Mouse (Mus musculus): ENCODE measurements around the gene Aco1. TPM values are rescaled to one million over a fixed set of nuclear protein-coding genes. Genes with fewer than 3 reads are reported as not detected.
"Not testable (repeated sequence)": the region's sequence is repeated elsewhere in the genome, so short reads cannot be mapped to it uniquely, and the experiment has no call there.

Gene Aco1
- 58.0 and 59.7 TPM in 2 replicates for polyA plus RNA-seq (2016; fragmentation: Nextera tagmentation; extraction: Ambion mirVana)

DNA sequence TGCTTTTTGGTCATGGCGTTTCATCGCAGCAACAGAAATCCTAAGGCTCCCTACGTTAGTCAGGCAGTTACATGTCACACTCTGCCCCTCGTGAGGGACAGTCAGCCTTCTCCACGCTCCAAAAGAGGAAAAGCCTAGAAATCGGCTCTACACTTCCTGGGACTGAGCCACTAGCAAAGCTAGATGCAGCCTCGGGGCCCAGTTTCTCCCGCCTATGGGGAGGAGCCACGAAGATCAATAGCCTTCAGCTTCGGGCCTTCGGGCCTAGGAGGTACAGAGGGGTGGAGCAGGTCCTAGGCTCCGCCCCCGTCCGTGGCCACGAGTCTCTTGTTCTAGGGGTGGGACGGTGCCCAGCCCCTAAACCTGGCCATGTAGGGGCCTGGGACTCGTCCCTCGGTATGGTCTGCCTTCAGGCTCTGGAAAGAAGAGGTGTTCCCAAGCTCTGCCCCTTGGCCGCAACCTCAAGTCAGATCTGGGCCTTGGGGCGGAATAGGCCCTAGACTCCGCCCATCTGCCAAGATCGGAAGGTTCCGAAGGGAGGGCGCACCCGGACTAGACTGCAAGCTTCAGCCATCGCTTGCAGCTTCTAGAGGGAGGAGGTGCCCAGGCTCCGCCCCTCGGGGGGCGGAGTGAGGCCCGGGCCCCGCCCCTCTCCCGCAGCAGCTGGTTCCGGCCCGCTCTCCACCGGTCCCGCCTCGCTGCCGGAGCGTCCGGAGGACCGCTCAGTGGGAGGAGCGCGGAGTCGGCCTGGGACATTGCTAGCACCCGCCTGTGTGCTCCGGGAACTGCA is at the start of gene Aco1:
Aco1 (plus strand) TSS at position 339 of the 790 bp plus-strand sequence.
- peak; percentile 94 for DNase-seq (ENCODE audit: low spot score)
- no peaks in the 10 kb centered on the region for H3K27me3 ChIP-seq (ENCODE audit: low read depth, poor library complexity, severe bottlenecking)
- 0 out of 2 replicates have a peak, but pooled peaks cover 3% of the 10 kb centered on the region for H3K36me3 ChIP-seq
- under 1% methylated on average over 46 of the region's 46 CpGs for WGBS
- peak within 1 kb of the TSS; percentile 86 for H3K4me3 ChIP-seq
- H3K4me1 ChIP-seq: peaks cover 27% of the 10 kb centered on the region
- peak within 1 kb of the TSS; percentile 94 for H3K27ac ChIP-seq (replicated peaks)
- H3K9me3 ChIP-seq (replicated peaks): no peaks in the 10 kb centered on the region

DNA sequence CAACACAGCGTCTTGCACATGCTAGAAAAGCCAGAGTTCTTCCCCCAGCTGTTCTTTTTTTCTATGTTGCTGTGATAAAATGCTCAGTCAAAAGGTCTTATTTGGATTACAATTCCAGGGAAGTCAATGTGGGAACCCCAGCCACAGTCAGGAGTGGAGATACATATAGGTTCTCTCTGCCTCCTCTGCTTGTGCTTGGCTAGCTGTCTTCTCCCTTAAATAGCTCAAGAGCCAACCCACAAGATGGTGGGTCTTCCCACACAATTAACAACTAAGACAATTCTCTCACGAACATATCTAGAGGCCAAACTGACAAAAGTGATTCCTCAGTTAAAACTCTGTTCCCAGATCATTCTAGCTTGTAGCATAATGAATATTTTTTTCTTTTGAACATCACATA is 47.9 kb upstream of the Aco1 start:
- Histone ChIP-seq H3K4me1 (no peaks in the 10 kb centered on the region), H3K27me3 (ENCODE audit: low read depth, poor library complexity, severe bottlenecking) (no peaks in the 10 kb centered on the region), H3K27ac (replicated peaks) (no peak overlapping the region), H3K4me3 (no peak overlapping the region), H3K9me3 (replicated peaks) (no peaks in the 10 kb centered on the region), H3K36me3 (no peaks in the 10 kb centered on the region)
- WGBS: 88% methylated on average over 2 of the region's 2 CpGs
- no peak for DNase-seq (ENCODE audit: low spot score)

DNA sequence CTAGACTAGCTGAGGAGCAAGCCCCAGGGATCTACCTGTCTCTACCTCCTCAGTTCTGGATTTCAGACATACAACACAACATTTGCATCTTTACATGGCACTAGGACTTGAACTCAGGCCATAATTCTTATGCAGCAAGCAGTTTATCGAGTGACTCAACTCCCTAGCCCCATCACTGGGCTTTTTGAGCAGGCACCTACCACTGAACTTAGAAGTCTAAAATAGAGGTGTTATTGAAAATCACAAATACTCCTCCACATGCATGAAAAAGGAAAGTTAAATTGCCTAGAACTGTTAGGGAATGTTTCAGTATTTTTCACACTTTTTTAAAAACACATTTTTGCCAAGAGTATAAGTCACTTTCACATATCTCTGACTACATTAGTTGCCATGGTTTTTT is 39.9 kb upstream of the Aco1 start:
- Histone ChIP-seq H3K27me3 (ENCODE audit: low read depth, poor library complexity, severe bottlenecking) (no peaks in the 10 kb centered on the region), H3K27ac (replicated peaks) (no peak overlapping the region), H3K9me3 (replicated peaks) (no peaks in the 10 kb centered on the region), H3K4me1 (0 out of 2 replicates have a peak, but pooled peaks cover 3% of the 10 kb centered on the region), H3K4me3 (no peak overlapping the region), H3K36me3 (no peaks in the 10 kb centered on the region)
- WGBS: 85% methylated on average over 1 of the region's 1 CpGs
- DNase-seq (ENCODE audit: low spot score): no peak

DNA sequence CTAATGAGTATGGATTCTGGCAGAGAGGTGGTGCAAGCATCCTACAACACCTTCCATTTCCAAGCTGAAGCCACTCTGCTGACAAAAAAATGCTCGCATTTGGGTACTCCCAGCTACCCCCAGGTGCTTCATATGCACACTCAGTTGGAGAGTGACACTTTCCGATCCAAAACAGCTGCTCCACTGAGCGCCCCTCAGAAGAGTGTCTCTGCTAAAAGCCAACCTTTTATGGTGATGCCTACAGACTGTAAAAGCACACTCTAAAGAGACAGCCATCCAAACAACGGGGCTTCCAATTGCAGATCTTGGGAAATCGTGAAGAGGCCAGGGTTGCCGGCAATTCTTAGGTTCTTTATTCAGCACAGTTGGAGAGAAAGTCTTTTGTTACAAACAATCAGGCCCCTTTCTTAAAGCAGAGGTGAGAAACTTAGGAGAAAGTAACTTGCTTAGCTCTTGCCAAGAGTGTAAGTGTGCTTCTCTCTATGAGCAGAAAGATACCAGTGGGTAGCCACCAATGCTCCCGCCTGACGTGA is 36.8 kb upstream of the Aco1 start:
- 42% methylated on average over 8 of the region's 8 CpGs for WGBS
- Histone ChIP-seq H3K9me3 (replicated peaks) (no peaks in the 10 kb centered on the region), H3K27ac (replicated peaks) (no peak overlapping the region), H3K27me3 (ENCODE audit: low read depth, poor library complexity, severe bottlenecking) (no peaks in the 10 kb centered on the region), H3K4me3 (no peak overlapping the region), H3K4me1 (0 out of 2 replicates have a peak, but pooled peaks cover 3% of the 10 kb centered on the region), H3K36me3 (no peaks in the 10 kb centered on the region)
- no peak for DNase-seq (ENCODE audit: low spot score)

DNA sequence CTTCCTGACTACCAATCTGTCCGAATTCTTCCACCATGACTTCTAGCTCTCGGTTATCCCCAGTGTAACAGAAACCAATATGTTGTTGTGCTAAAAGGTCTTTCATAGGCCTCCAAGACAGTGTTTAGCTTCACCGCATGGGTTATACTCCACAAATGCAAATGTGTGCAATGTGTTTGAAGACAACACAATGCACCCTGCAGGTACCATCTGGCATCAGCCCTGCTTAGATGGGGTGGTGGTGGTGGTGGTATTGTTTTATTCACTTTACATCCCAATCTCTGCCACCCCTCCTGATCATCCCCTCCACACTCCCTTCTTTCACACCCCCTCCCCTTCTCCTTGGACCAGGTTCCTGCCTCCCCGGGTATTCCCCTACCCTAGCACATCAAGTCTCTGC is 34.9 kb upstream of the Aco1 start:
- H3K27me3 ChIP-seq (ENCODE audit: low read depth, poor library complexity, severe bottlenecking): no peaks in the 10 kb centered on the region
- DNase-seq (ENCODE audit: low spot score): no peak
- 0 out of 2 replicates have a peak, but pooled peaks cover 3% of the 10 kb centered on the region for H3K4me1 ChIP-seq
- WGBS: 88% methylated on average over 4 of the region's 4 CpGs
- H3K27ac ChIP-seq (replicated peaks): no peak overlapping the region
- H3K9me3 ChIP-seq (replicated peaks): no peaks in the 10 kb centered on the region
- no peaks in the 10 kb centered on the region for H3K36me3 ChIP-seq
- H3K4me3 ChIP-seq: no peak overlapping the region

DNA sequence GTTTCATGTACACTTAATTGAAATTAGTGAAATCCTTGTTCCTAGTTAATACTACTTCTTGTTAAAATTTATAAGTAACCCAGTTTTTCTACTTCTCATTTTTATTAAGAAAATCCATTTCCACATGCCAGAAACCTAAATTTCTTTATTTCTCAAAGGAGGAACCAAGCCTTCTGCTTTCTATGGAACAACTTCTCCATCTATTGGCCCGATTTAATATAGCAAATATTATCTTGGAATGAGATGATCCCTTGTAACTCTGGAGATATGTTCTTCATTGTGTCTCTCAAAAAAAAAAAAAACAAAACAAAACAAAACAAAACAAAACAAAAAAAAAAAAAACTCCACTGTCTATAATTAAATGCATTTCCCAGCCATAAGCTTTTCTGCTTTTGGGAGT is 29.7 kb upstream of the Aco1 start:
- Histone ChIP-seq H3K36me3 (no peaks in the 10 kb centered on the region), H3K27me3 (ENCODE audit: low read depth, poor library complexity, severe bottlenecking) (no peaks in the 10 kb centered on the region), H3K4me3 (no peak overlapping the region), H3K27ac (replicated peaks) (no peak overlapping the region), H3K9me3 (replicated peaks) (no peaks in the 10 kb centered on the region), H3K4me1 (no peaks in the 10 kb centered on the region)
- DNase-seq (ENCODE audit: low spot score): no peak
- WGBS: 88% methylated on average over 1 of the region's 1 CpGs

DNA sequence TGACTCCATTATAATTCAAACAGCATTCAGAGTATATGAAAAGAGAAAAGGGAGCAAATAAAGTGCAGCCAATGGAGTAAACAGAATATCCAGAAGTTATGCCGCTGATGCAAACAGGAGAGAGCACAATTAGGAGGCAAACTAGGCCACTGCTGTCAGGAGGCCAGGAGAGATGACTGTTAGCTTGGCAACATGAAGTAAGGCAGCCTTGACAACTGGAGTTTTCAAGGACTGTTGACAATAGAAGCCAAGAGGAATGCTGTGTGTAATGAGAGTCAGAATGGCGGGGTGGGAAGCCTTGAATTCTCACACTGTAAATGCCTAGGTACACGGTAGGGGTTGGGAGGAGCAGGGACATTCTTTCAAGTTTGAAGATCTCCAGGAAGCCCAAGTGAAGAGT is 21.7 kb upstream of the Aco1 start:
- Histone ChIP-seq H3K36me3 (no peaks in the 10 kb centered on the region), H3K27ac (replicated peaks) (no peak overlapping the region), H3K9me3 (replicated peaks) (no peaks in the 10 kb centered on the region), H3K4me3 (no peak overlapping the region), H3K4me1 (no peaks in the 10 kb centered on the region), H3K27me3 (ENCODE audit: low read depth, poor library complexity, severe bottlenecking) (no peaks in the 10 kb centered on the region)
- no peak for DNase-seq (ENCODE audit: low spot score)
- WGBS: 81% methylated on average over 3 of the region's 3 CpGs

DNA sequence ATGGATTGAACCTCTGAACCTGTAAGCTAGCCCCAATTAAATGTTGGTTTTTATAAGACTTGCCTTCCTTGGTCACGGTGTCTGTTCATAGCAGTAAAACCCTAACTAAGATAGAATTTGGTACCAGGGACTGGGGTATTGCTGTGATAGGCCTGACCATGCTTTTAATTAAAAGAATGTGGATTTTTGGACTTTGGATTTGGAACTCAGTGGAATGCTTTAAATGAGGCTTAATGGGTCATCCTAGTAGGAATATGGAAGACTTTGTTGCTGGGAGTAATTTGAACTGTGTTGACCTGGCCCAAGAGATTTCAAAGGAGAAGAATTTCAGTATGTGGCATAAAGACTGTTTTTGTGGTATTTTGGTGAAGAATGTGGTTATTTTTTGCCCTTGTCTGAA is 20.6 kb upstream of the Aco1 start:
- WGBS: 87% methylated on average over 1 of the region's 1 CpGs

DNA sequence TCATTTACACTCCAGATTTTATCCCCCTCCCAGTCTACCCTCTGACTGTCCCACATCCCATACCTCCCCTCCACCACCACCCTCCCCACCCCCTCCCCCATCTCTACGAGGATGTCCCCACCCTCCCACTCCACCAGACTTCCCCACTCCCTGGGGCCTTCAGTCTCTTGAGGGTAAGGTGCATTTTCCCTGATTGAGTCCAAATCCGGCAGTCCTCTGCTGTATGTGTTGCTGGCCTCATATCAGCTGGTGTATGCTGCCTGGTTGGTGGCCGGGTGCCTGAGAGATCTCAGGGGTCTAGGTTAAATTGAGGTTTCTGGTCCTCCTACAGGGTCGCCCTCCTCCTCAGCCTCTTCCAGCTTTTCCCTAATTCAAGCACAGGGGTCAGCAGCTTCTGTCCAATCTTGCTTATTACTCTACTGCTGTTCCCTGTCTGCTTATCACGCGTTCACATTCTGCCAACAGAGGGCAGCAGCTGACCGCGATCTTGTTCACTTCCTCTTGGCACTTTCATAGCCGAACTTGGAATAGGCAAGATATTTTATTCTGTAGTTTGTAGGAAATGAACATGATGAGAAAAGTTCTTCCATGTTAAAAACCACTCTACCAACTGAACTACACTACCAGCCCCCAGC is 8.3 kb upstream of the Aco1 start:
- WGBS: 22% methylated on average over 9 of the region's 9 CpGs
- peak; percentile 71 for DNase-seq (ENCODE audit: low spot score)
- Histone ChIP-seq H3K36me3 (no peaks in the 10 kb centered on the region), H3K27me3 (ENCODE audit: low read depth, poor library complexity, severe bottlenecking) (no peaks in the 10 kb centered on the region), H3K9me3 (replicated peaks) (no peaks in the 10 kb centered on the region), H3K4me3 (no peak overlapping the region), H3K4me1 (no peaks in the 10 kb centered on the region), H3K27ac (replicated peaks) (no peak overlapping the region)

More for the DNA sequence above, 20.6 kb upstream of the Aco1 start:
- H3K4me1 ChIP-seq; H3K4me3 ChIP-seq; H3K27ac ChIP-seq (replicated peaks); H3K27me3 ChIP-seq (ENCODE audit: low read depth, poor library complexity, severe bottlenecking); DNase-seq (ENCODE audit: low spot score); H3K9me3 ChIP-seq (replicated peaks); H3K36me3 ChIP-seq: not testable (repeated sequence)

DNA sequence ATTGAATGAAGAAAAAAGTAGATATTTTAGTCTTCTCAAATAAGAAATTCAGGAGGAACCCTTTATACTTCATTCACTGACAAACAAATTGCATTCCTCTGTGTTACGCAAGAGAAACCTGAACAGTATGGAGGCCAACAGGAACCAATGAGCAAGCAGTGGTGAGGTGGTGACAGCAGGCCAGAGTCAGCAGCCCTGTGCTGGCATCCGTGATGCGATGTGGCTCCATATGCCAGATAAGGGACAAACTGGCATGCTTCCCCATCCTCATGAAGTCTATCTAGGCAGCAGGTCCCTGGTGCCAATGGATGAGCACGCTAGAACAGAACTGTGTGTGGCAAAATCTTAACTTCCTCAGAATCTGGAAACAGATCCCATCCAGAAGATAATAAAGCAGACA is 6.4 kb upstream of the Aco1 start:
- no peaks in the 10 kb centered on the region for H3K9me3 ChIP-seq (replicated peaks)
- 91% methylated on average over 4 of the region's 4 CpGs for WGBS
- no peaks in the 10 kb centered on the region for H3K27me3 ChIP-seq (ENCODE audit: low read depth, poor library complexity, severe bottlenecking)
- no peaks in the 10 kb centered on the region for H3K4me1 ChIP-seq
- no peak for DNase-seq (ENCODE audit: low spot score)
- H3K36me3 ChIP-seq: no peaks in the 10 kb centered on the region
- no peak overlapping the region for H3K4me3 ChIP-seq
- H3K27ac ChIP-seq (replicated peaks): no peak overlapping the region

DNA sequence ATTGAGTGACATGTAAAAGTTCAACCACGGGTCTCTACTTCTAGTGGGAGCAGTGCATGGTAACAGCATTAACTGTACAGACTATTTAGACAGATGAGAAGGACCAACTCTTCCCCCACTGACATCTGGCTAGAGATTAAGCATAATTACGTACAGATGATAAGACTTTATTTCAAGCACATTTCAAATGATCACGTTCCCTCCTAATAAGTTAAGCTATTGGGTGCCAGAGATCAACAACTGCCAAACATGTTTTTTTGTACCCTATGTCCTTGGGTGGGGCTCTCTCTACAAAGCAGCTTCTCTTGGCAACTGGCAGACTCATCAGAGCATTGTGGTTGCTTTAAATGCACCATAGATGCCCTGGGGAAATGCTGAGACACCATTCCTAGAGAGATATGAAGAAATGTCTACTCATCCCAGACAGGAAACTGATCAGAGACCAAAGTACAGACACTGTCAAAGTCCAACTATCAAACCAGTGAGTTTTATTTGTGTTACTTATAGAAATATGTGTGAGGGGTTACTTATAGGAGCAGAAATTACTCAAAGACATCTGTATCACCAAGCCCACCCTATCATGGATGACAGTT is 3.1 kb upstream of the Aco1 start:
- H3K4me3 ChIP-seq: no peak overlapping the region
- H3K27me3 ChIP-seq (ENCODE audit: low read depth, poor library complexity, severe bottlenecking): no peaks in the 10 kb centered on the region
- no peaks in the 10 kb centered on the region for H3K36me3 ChIP-seq
- peaks cover 22% of the 10 kb centered on the region for H3K4me1 ChIP-seq
- H3K27ac ChIP-seq (replicated peaks): no peak overlapping the region
- H3K9me3 ChIP-seq (replicated peaks): no peaks in the 10 kb centered on the region
- WGBS: 80% methylated on average over 3 of the region's 3 CpGs
- DNase-seq (ENCODE audit: low spot score): no peak

DNA sequence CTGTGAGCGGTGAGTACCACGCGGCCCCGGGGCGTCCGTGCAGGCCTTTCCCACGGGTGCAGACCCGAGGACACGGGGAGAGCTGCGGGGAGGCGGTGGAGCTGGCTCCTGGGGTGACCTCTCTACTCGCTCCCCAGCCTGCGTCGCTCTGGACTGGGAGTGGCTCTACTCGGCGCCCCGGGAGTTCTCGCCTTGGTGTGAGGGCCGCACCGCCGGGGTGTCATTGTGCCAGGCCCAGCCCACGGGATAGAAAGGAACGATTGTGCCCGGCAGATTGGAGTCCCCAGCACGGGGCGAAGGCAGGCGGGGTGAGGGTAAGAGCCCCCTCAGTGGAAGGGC is 621 bp downstream of the Aco1 start:
- H3K36me3 ChIP-seq: 0 out of 2 replicates have a peak, but pooled peaks cover 3% of the 10 kb centered on the region
- no peak for DNase-seq (ENCODE audit: low spot score)
- 0% methylated on average over 27 of the region's 27 CpGs for WGBS
- H3K27me3 ChIP-seq (ENCODE audit: low read depth, poor library complexity, severe bottlenecking): no peaks in the 10 kb centered on the region
- H3K4me1 ChIP-seq: peaks cover 27% of the 10 kb centered on the region
- H3K9me3 ChIP-seq (replicated peaks): no peaks in the 10 kb centered on the region
- H3K4me3 ChIP-seq: peak overlapping the region; percentile 86
- H3K27ac ChIP-seq (replicated peaks): peak overlapping the region; percentile 94

DNA sequence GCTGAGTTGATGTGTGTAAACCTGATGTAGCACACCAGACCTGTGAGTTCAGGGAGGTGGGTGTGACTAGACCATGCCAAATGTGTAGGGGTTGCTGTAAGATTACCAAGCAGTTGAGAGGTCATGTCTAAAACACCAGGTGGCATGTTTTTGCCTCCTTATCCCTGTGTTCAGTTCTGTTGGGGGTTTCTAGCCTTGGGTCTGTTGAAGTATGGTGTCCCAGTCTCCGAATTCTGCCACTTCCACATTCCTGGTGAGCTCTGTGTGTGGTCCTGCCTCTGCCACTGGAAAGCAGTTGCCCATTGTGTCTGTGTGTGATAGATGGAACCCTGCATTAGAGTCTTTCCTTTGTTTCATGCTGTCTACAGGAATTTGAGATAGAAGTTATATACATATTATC is 1.7 kb downstream of the Aco1 start:
- WGBS: 30% methylated on average over 1 of the region's 1 CpGs

More for the DNA sequence above, 1.7 kb downstream of the Aco1 start:
- Histone ChIP-seq H3K4me3 (peak overlapping the region; percentile 86), H3K27ac (replicated peaks) (no peak overlapping the region), H3K36me3 (0 out of 2 replicates have a peak, but pooled peaks cover 3% of the 10 kb centered on the region), H3K9me3 (replicated peaks) (no peaks in the 10 kb centered on the region), H3K27me3 (ENCODE audit: low read depth, poor library complexity, severe bottlenecking) (no peaks in the 10 kb centered on the region), H3K4me1 (peaks cover 27% of the 10 kb centered on the region)
- peak; percentile 21 for DNase-seq (ENCODE audit: low spot score)
